Mouse (Mus musculus) gastrocnemius, adult 2 months (tissue): ENCODE data around the gene Oas1d. TPM values are rescaled to one million over a fixed set of nuclear protein-coding genes. Genes with fewer than 3 reads are reported as not detected.

Source experiments
- DNase-seq: peaks from one replicate; pipeline ENCODE4 v3.0.0; 2022
- H3K27ac ChIP-seq: fragments of 200-600 bp; 2 replicates; pipeline ENCODE4 v1.8.1; 2022; ENCODE audit warnings: mild to moderate bottlenecking
- H3K4me3 ChIP-seq: fragments of 200-600 bp; 2 replicates; pipeline ENCODE4 v1.8.1; 2022; ENCODE audit warnings: mild to moderate bottlenecking, moderate library complexity
- CTCF ChIP-seq: fragments of 200-600 bp; IDR thresholded peaks from 2 replicates; pipeline ENCODE4 v1.8.1; 2022; ENCODE audit warnings: antibody characterized with exemption, mild to moderate bottlenecking, moderate library complexity
- intact Hi-C: fragments of 180-260 bp; cut with DNase I; formaldehyde crosslinking; loops from one replicate; pipeline ENCODE4 v1.15.1; 2025
- total RNA-seq, 2 experiments: library from RNA; stranded (reverse); gene quantifications; 2 replicates each; pipeline ENCODE4 v1.2.3; 2021

Gene Oas1d
- total RNA-seq, 2 experiments from 2014 or later, result not detected

DNA sequence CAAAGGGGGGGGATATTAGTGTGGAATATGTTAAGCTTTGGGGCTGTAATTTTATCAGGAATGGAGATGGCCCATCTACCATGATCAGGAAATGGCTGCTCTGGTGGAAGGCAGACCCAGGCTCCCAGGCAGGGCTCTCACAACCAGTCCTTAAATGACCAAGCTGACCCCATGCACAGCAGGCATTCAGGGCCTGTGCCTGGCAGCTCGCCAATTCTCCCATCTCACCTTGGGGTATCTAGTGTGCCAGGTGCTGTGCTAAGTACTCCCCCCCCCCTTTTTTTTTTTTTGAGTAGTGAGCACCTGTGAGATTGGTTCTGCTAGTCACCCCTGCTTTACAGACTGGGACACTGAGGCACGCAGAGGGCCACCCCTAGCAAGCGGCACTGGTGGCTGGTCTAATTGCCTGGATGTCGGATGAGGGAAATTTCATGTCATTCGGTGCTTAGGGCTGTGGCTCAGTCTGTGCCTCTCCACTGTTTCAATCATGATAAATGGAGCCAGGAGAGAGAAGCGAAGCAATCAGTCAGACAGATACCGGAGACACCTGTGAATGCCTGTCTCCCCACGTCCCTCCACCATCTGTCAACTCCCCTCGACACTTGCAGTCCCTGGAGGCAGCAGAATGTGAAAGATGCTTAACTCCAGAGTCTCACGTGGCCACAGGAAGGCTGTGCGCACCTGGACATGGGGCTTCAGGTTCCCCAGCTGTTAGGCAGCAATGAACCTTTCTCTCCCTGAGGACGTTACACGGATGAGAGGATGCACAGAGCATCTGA, 53.2 kb downstream of the Oas1d start:
- intact Hi-C loops, result no loop called here
- no peak for DNase-seq
- Histone ChIP-seq H3K4me3 (no peak overlapping the region), H3K27ac (no peak overlapping the region)
- TF ChIP-seq CTCF, result no peak

GRCm38 (mm10) chr5:120968134-120968532, 53.8 kb downstream of the Oas1d start:
- H3K27ac ChIP-seq, result no peak overlapping the region
- no peak overlapping the region for H3K4me3 ChIP-seq
- no peak for DNase-seq
- no peak for TF ChIP-seq CTCF
- intact Hi-C loops, result no loop called here

DNA sequence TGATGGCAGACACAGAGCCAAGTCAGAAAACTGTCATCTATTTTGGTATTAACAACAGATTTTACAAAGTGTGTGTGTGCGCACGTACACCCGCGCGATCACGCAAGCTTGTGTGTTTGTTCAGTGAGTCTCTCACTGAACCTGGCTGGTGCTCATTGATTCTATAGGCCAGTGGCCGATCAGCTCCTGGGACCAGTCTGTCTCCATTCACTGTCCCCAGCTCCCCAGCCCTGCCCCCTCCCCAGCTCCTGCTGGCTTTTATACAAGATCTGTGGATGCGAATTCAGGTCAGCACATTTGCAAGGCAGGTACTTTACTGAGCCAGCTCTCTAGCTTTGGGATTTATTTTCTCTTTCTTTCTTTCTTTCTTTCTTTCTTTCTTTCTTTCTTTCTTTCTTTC, 54.5 kb downstream of the Oas1d start:
- no peak overlapping the region for H3K27ac ChIP-seq
- intact Hi-C loops, result no loop called here
- DNase-seq, result no peak
- no peak overlapping the region for H3K4me3 ChIP-seq
- no peak for TF ChIP-seq CTCF

DNA sequence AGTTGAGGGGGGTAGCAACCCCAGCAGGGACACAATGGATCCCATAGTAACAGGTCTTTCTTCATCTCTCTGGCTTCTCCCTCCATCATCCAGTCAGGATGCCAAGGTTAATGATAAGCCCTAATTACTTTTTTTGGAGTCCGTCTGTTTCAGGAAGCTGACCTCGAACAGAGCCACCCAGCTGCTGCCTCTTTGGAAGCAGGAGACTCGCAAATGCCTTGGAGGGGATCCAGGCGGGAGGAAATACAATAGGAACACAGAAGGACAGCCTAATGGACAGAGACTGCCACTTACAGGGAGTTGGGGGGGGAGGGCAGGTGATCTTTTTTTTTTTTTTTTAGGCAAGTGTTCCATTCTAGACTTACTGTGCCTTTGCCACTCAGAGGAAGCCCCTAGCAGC, 55.4 kb downstream of the Oas1d start:
- no peak overlapping the region for H3K4me3 ChIP-seq
- no peak overlapping the region for H3K27ac ChIP-seq
- no peak for DNase-seq
- intact Hi-C loops, result no loop called here
- no peak for TF ChIP-seq CTCF

Other genes with a start within 250 kb of the Oas1d start
- gene Dtx1, start 202.6 kb upstream of the Oas1d start, total RNA-seq, result under 1 TPM; 0.45 to 0.54 TPM
- under 1 TPM; 0.10 to 0.28 TPM for gene Oas2, start 164.7 kb upstream of the Oas1d start, total RNA-seq
- under 1 TPM in 1 of 2 experiments, not detected in 1; 0.06 TPM for gene Oas3, start 136.9 kb upstream of the Oas1d start, total RNA-seq
- not detected for gene Oas1e, start 119.0 kb upstream of the Oas1d start, total RNA-seq
- gene Oas1c, start 102.0 kb upstream of the Oas1d start, total RNA-seq, result under 1 TPM; 0.17 to 0.28 TPM
- gene Oas1f, start 67.2 kb upstream of the Oas1d start, total RNA-seq, result not detected
- gene Oas1h, start 53.1 kb upstream of the Oas1d start, total RNA-seq, result not detected
- under 1 TPM in 1 of 2 experiments, not detected in 1; 0.14 TPM for gene Oas1g, start 26.9 kb upstream of the Oas1d start, total RNA-seq
- under 1 TPM; 0.14 to 0.18 TPM for gene Oas1a, start 7.0 kb upstream of the Oas1d start, total RNA-seq
- not detected for gene Rph3a, start 95.6 kb downstream of the Oas1d start, total RNA-seq